Mouse (Mus musculus): ENCODE results near the gene Zdhhc20.
"Not testable (repeated sequence)": the region's sequence is repeated elsewhere in the genome, so short reads cannot be mapped to it uniquely, and the experiment has no call there.

Zdhhc20 gene

DNA sequence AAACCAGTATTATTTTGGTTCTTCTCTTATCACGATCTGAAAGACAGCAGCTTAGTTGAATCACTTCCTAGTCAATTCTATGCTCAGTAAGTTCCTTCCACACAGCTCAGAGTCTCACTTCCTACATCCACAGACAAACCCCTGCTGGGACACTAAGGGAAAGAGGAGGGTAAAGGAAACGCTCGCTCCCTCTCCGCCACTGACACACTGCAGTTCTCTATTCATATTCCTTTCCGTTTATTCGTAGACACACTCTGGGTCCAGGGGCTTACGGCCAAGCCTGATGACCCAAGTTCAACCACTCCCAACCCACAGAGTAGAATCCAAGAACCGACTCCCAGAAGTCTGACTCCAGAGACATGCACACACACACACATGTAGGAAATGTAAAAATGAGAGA, 2.9 kb downstream of the Zdhhc20 start:
- DNase-seq, result no peak

DNA sequence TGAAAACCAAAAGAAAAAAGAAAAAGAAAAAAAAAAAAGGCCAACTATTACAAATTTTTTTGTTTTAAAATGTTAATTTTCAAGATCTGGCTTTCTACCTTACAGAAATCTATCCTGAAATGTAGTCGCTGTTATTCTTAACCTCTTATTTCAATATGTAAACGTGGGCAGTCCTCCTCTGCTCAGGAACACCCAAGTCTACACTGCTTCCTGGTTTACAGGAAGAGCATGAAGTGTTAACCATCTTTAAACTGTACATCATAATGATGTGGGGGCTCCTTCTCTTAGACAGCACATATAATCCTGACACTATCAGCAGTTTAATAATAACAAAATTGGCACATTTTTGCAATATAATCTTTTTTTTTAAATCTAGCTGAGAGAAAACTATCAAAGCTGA, 4.0 kb downstream of the Zdhhc20 start:
- no peak for DNase-seq

DNA sequence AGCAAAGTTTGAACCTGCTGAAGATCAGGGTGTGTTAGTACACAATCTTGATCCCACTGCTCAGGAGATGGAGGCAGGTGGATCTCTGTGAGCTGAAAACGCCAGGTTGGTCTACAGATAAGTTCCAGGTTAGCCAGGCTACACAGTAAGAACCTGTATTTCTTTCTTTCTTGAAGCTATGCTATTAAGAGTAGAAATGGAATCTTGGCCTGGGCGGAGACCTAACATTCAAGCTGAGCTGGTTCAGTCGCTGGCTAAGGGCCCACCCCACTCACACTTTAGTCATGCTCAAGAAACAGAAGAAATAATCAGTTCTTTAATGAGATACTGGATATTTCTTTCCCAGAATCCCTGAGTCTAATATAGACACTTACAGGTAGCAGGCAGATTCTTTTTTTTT, 6.7 kb downstream of the Zdhhc20 start:
- DNase-seq, result no peak

DNA sequence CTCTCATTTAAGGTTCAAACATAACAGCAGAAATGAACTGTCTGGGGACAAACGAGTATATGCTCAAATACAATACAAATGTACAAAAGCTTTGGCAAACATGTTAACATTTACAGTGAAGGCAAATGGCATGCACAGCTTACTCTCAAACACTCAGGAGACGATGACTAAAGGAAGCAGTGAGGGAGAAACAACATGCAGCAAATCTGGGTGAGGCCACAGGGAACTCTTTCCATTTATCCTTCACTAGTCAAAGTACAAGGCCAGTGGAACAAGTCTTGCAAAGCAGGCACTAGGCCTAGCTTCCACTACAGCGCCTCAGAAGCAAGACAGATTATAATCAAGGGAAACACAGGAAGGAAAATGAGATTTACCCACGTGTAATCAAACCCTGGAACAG, 7.4 kb downstream of the Zdhhc20 start:
- DNase-seq, result no peak

DNA sequence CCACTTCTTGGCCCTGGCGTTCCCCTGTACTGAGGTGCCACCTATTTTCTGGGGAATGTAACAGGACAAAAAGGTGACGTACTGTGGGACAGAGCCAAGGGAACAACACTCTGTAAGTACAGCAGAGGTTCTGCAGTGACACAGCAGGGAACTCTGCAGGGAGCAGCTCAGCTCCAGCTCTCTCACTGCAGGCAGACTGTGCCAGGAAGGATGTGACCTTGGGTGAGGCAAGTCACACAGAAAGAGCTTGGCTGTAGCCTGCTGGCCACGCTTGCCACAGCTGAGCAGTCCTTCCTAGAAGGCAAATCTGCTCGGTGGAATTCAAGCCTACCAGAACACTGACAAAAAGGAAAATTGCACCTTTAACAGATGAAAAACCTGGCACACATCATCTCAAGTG, 8.3 kb downstream of the Zdhhc20 start:
- no peak for DNase-seq

DNA sequence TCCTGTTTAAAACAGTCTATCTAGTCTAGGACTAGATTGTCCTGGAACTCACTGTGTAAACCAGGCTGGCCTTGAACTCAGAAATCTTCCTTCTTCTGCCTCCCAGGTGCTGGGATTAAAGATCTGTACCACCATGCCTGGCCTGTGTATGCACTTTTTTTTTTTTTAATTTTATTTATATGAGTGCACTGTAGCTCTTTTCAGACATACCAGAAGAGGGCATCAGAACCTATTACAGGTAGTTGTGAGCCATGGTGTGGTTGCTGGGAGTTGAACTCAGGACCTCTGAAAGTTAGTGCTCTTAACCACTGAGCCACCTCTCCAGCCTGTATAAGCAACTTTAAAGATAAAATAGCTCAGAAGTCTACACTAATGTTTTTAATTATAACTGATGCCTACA, 9.0 kb downstream of the Zdhhc20 start:
- DNase-seq, result no peak

DNA sequence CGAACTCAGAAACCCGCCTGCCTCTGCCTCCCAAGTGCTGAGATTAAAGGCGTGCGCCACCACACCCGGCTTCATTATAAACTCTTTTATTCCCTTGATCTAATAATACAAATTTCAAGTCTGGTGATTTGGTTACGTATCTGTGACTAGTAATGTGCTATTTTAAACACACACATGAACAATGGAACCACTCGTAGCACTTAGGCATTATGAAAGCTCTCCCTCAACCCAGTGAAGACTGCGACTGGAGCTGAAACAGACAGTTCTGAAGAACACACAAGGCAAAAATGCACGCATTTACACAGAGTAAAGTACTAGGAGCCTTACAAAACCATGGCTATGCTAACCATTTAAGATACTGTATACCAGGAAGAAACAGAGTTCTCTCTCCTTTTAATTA, 12.2 kb downstream of the Zdhhc20 start:
- DNase-seq, result no peak

DNA sequence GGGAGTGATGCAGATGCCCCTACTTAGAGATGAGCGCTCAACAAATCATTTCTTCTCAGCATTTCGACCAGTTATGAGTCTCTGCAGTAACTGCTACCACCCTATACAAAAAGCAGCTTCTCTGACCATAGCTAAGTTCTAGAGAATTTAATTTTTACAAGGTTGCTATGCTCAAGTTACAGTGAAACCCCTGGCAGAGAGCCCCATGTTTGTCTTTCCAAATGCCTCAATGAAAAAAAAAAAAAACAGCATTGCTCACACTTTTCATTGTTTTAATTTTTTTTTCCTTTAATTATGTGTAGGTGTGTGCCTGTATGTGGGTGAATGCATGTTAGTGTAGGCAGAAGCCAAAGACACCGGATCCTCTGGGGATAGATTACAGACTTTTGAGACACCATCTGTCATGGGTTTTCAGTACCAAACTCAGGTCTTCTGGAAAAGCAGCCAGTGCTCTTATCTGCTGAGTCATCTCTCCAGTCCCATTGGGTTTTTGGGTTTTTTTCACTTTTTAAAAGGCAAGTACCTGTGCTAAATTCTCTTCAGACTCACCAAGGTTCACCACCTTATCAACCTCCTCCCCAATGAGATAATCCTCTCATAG, 23.3 kb downstream of the Zdhhc20 start:
- no peak for DNase-seq

DNA sequence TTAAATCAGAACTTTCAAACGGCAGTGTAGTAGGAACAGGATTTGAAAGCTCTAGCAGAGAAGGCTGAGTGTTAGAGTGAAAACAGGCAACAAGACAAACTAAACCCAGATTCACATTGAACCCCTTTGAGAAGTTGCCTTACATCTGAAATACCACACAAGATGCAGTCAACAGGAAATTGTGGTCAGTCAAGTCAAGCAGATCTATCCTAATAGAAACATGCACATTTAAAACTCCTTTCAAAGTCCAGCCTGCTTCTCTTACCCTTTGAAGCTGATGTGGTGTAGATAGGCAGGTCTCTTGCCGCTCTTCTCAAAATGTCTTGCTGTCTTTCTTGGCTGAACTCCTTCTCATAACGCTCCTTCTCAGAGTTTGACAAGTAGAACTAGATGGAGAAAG, 24.8 kb downstream of the Zdhhc20 start:
- no peak for DNase-seq

DNA sequence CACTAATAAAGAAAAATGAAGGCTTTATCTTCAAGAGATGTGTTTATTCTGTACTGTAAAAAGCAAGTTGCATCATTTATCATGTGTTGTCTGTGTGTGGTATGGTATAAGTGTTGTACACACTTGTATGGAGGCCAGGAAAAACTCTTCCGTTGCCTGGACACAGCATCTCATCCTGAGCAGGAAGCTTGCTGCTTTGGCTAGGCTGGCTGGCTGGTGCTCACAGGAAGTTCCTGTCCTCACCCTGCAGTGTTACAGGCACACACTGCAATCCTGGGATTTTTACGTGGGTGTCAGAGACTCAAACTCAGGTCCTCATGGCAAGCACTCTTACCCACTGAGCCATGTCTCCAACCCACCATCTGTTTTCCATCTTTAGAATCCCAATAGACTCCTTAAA, 26.9 kb downstream of the Zdhhc20 start:
- no peak for DNase-seq

DNA sequence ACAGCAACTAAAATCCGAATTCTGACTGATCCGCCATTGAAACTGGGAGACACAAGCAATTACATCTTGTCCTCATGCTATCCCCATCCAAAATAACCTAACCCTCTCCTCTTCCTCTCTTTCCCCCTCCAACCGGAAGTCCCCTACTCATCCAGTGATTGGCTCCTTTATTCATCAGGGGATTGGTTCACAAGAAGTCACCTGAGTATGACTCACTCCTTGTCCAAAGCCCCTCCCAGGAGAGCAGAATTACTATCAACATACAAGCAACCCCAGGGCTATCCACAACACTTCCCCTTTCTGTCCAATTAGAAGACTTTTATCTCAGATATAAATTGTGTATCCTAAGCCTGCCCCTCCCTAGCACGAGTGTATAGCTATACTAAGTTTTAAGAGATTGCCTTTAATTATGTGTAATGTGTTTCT, 28.1 kb downstream of the Zdhhc20 start:
- DNase-seq, result no peak

DNA sequence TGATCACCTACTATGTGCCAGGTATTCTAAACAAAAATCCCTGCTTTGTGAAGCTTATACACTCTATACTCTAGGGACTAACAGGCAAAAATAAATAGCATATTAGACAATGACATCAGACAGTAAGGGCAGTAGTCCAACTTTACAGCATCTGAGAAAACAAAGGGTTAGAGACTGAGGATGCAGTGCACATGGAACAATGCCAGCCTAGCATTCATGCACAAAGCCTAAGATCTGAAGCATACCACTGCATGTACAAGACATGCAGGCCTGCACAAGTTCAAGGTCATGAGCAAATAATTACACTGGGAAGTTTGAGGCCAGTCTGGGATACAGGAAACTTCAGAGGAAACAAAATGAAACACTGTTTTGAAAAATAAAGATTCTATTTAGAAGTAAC, 30.6 kb downstream of the Zdhhc20 start:
- DNase-seq, result no peak

DNA sequence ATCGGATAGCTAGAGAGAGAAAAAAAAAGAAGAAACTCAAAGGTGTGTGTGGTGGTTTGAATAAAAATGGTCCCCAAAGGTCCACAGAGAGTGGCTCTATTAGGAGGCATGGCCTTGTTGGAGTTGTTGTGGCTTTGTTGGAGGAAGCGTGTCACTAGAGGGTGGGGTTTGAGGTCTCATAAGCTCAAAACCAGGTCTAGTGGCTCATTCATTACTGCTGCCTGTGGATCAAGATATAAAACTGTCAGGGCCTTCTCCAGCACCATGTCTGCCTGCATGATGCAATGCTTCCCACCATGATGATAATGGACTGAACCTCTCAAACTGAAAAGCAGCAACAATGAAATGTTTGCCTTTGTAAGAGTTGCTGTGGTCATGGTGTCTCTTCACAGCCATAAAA, 31.5 kb downstream of the Zdhhc20 start:
- DNase-seq, result no peak

DNA sequence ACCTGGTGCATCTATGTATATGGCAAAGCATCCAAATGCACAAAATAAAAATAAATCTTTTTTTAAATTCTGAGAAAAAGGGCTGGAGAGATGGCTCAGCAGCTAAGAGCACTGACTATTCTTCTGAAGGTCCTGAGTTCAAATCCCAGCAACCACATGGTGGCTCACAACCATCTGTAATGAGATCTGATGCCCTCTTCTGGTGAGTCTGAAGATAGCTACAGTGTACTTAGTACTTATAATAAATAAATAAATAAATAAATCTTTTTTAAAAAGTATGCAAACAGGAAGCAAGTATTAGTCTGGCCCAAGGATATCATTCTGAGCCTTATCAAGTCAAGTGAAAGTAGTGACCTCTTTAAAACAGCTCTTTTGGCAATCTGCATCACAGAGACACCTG, 34.0 kb downstream of the Zdhhc20 start:
- not testable (repeated sequence) for DNase-seq

DNA sequence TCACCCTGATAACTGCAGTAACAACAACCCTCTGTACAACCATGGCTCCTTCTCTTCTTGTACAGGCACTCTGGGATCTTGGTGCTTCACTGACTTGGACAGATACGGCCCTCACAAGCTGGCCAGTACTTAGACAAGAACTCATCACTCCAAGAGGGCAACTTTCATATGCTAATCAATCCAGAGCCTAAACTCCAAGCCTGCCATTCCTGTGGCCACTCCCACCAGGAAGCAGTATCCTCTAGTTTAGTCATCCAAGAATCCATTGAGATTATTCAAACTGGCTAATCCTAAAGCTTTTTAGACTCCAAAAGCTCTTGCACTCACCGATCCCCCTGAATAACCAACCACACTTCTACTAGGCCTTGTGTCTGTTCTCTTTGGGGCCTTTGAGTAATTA, 37.1 kb downstream of the Zdhhc20 start:
- no peak for DNase-seq

DNA sequence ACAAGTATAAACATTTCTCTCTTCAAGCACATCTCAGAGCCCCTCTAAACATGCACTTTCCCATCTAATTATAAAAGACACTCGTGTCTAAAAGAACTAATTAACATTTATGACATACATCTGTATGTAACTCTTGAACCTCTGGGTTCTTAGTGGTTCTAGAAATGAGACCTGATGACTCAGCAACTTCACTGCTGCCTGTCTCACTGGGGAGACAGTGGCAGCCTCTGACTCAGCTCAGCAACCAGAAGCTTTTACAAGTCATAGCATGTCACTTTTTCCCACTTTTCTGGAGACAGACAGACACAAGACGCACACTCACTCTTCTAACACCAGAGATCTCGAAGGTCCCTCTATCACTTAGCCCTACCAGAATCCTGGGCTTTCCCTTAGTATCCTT, 39.7 kb downstream of the Zdhhc20 start:
- no peak for DNase-seq

DNA sequence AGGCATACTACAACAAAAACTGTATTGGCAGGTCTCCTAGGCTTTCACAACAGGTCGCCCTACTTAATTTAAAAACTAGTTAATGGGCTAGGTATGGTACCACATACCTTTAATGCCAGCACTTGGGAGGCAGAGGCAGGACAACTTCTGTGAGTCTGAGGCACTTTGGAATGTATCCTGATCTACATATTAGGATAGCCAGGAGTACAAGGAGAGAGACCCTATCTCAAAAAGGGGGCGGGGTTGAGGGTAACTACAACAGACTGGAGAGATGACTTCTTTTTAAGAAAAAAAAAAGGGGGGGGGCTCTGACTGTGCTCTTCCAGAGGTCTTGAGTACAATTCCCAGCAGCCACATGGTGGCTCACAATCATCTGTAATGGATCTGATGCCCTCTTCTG, 41.4 kb downstream of the Zdhhc20 start:
- no peak for DNase-seq

DNA sequence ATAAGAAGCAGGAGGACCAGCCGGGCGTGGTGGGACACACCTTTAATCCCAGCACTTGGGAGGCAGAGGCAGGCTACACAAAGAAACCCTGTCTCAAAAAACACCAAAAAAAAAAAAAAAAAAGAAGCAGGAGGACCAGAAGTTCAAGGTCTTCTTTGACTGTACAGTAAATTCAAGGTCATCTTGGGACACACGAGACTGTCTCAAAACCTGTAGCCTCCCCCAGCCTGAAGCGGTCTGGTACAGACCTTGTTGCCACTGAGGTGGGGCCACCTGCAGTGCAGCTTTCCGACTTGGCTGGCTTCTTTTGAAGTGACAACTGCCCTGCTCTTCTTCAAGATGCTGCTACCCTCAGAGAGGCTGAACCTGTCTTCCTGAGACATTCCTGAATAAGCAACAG, 42.0 kb downstream of the Zdhhc20 start:
- not testable (repeated sequence) for DNase-seq

DNA sequence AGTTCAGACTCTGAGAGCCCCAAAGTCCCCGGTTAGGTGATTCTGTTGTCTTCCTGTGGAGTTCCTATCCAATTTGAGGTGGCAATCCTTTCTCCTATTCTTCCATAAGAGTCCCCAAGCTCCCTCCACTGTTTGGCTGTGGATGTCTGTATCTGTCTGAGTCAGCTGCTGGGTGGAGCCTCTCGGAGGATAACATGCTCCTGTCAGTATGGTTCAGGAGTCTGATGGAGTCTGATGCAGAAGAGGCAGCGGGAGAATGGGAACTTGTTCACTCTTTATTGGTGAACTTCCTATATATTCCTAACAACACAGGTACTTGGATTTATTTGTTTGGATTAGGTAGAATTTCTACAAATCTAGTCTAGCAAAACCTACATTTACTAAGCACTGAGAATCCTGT, 45.5 kb downstream of the Zdhhc20 start:
- DNase-seq, result no peak

DNA sequence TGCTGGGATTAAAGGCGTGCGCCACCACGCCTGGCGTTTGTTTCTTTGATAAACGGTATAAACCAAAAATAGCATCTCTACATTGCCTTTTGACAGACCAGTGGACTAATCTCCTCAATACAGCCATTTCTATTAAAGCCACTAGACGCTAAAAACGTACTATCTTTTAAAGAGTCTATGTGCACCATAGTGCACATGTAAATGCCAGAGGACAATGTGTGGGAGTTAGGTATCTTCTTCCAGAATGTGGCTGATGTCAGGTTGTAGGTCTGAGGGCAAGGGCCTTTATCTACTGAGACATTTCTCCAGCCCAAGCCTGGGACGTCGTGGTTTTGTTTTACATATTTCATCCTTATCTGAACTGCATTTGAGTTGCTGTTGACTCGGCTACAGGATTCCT, 54.9 kb downstream of the Zdhhc20 start:
- no peak for DNase-seq

DNA sequence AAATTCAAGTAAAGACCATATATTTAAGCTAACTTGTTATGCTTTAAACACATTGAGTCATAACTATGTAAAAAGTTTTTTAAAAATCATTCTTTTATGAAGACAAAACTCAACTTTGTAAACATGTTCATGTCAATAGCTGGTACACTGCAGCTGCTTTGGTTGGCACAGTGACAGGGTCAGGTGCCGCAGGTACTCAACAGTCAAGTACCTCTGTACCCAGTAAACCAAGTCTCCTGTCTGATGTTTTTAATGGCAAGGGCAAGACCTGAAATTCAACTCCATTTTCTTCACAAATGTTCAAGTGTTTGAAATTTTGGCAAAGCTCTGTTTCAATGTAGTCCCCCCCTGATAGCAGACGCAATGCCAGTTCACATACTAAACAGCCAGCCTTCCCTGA, 56.5 kb downstream of the Zdhhc20 start:
- DNase-seq, result no peak

DNA sequence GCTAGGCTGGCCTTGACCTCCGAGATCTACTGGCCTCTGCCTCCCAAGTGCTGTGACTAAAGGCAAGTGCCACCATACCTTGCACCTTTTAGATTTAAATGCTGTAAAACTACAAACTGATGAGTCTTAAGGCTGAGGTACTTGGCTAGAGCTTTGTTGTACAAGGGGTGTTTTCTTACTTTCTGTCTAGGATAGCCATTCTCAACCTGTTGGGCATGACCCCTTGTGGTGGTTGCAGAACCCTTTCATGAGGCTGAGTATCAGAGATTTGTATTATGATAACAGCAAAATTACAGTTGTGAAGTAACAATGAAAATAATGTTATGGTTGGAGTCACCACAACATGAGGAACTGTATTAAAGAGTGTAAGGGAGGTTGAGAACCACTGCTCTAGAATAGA, 62.8 kb downstream of the Zdhhc20 start:
- no peak for DNase-seq

DNA sequence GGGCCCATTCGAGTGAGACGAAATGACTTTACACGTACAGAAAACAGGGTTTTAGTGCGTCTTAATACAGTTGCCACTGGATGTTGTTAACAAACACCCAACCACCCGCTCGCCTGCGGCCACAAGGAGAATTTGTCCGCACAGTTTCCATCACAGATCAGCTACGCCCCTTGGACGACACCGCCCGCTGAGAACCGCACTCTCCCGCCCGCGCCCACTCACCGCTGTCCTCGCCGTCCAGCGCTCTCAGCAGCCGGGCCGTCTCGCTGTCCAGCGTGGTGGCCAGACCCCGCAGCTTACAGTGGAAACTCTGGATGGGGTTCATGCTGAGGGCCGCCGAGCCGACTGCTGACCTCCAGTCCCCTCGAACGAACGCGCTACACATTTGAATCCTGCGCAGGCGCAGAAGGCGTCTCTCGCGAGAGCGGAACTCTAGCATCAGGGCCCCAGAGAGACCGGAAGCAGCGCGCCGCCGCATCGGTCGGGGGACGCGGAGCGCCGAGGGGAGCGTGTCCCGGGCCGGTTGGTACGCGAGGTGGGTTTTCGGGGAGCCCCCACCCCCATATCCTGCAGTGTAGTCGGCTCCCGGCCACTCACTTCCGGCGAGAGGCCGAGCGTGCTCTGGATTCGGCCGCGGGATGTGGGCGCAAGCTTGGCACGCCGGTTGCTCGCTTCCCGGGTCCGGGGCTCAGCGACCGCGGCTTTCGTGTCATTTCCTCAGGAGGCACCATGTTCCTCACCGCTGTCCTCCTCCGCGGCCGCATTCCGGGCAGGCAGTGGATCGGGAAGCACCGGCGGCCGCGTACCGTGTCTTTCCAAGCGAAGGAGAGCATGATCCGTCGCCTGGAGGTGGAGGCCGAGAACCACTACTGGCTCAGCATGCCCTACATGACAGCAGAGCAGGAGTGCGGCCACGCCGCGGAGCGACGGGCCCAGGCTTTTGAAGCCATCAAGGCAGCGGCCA, 64.0 kb downstream of the Zdhhc20 start, which contains the start of the genes Ska3 and Mrpl57:
Gene Ska3 (minus strand): TSS at position 398 of the 964 bp plus-strand sequence.
Gene Mrpl57 (plus strand): TSS at position 447 of the 964 bp plus-strand sequence.
- DNase-seq, result peak; percentile 90

DNA sequence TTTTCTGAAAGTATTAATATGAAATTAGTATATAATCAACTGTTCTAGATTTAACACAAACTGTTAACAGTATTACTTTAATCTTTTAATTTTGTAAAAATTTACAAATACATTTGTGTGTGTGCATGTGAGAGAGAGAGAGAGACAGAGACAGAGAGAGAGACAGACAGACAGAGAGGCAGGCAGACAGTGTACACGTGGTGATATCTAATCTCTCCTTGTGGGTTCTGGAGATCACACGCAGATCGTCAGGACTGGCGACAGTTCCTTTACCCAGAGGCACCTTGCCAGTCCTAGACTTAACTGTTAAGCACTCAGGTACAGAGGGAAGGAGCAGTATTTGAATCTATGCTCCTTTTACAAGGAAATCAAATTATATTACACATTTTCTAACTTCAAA, 69.2 kb downstream of the Zdhhc20 start:
- no peak for DNase-seq
